13 mouse cellular contexts compared by ENCODE assay signal in the genomic region with DNA sequence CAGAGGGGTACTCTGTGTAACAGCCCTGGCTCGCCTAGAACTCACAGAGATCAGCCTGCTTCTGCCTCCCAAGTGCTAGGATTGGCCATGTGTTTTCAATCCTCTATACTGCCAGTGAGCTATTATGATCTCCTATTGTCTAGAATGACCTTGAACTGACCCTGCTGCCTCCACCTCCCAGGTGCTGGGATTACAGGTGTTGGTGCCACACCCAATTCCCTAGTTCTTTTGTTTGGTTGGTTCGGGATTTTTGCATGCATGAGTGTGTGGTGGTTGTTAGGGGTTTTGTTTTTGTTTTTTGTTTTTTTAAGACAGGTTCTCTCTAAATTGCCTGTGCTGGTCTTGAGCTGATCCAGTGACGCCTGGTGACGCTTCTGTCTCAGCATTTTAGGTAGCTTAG. TPM values are rescaled to one million over a fixed set of nuclear protein-coding genes. Genes with fewer than 3 reads are reported as not detected.
DNase-seq lines count a peak whose midpoint lies in the region; ATAC-seq lines count a peak whose summit lies in the region.
"Had no signal": no experiment of that assay in that cellular context is flagged by ENCODE, and none has a peak within 500 bp of the region (broad histone marks: within the 10 kb centered on the region; RNA-seq: fewer than 3 reads in every experiment).

No protein-coding gene starts in this region.

- no peak overlapping the region for H3K9ac ChIP-seq in heart, embryonic 11.5 days (ENCODE audit: low read depth, low read length)
- no peak overlapping the region for H3K9ac ChIP-seq in midbrain, embryonic 11.5 days (ENCODE audit: low read length)
- no peak overlapping the region for H3K9ac ChIP-seq in limb, embryonic 13.5 days
- H3K9ac ChIP-seq in stomach, embryonic 15.5 days = no peak overlapping the region

- H3K9me3 ChIP-seq in heart, embryonic 11.5 days (replicated peaks; ENCODE audit: control insufficient read depth, low read length) = no peaks in the 10 kb centered on the region
- no peaks in the 10 kb centered on the region for H3K9me3 ChIP-seq in midbrain, embryonic 10.5 days (replicated peaks)
- H3K9me3 ChIP-seq in midbrain, embryonic 11.5 days (ENCODE audit: control insufficient read depth, low read length) = no peaks in the 10 kb centered on the region
- no peaks in the 10 kb centered on the region for H3K9me3 ChIP-seq in limb, embryonic 13.5 days
- H3K9me3 ChIP-seq in stomach, embryonic 15.5 days = no peaks in the 10 kb centered on the region

- peak overlapping the region; percentile 61; the same call in 1 of the 2 replicates for H3K4me2 ChIP-seq in heart, embryonic 11.5 days
- H3K4me2 ChIP-seq in midbrain, embryonic 11.5 days = no peak overlapping the region; the same call in 1 of the 2 replicates
- peak overlapping the region; percentile 74 for H3K4me2 ChIP-seq in limb, embryonic 13.5 days (replicated peaks)
- peak overlapping the region; percentile 58; the same call in 1 of the 2 replicates for H3K4me2 ChIP-seq in stomach, embryonic 15.5 days

- ATAC-seq in heart, embryonic 11.5 days (replicated peaks; ENCODE audit: insufficient number of reproducible peaks, low FRiP score, low TSS enrichment) = no peak
- ATAC-seq in midbrain, embryonic 11.5 days (ENCODE audit: low FRiP score) = no peak
- ATAC-seq in limb, embryonic 13.5 days (ENCODE audit: low FRiP score, low read depth) = no peak
- no peak for ATAC-seq in stomach, embryonic 15.5 days (ENCODE audit: insufficient read depth, low FRiP score, low read depth)
- no peak for ATAC-seq in inflammation-experienced regulatory T-cells, adult 6 months
- ATAC-seq: CD4-positive, CD25-positive, alpha-beta regulatory T cell, adult 4 months had no signal

- H3K36me3 ChIP-seq in heart, embryonic 11.5 days (ENCODE audit: control insufficient read depth, insufficient read depth, low read length) = peaks cover 9% of the 10 kb centered on the region; the same call in 1 of the 2 replicates
- H3K36me3 ChIP-seq in midbrain, embryonic 10.5 days = peaks cover 65% of the 10 kb centered on the region
- H3K36me3 ChIP-seq in midbrain, embryonic 11.5 days (ENCODE audit: control insufficient read depth, insufficient read depth, low read length) = peaks cover 19% of the 10 kb centered on the region
- peaks cover 61% of the 10 kb centered on the region for H3K36me3 ChIP-seq in limb, embryonic 13.5 days
- peaks cover 22% of the 10 kb centered on the region for H3K36me3 ChIP-seq in stomach, embryonic 15.5 days

- H3K4me1 ChIP-seq in heart, embryonic 11.5 days (ENCODE audit: control insufficient read depth, insufficient read depth, low read length) = no peaks in the 10 kb centered on the region
- peaks cover 21% of the 10 kb centered on the region for H3K4me1 ChIP-seq in midbrain, embryonic 10.5 days
- peaks cover 9% of the 10 kb centered on the region; the same call in 1 of the 2 replicates for H3K4me1 ChIP-seq in midbrain, embryonic 11.5 days (ENCODE audit: control insufficient read depth, insufficient read depth, low read length)
- peaks cover 10% of the 10 kb centered on the region for H3K4me1 ChIP-seq in limb, embryonic 13.5 days
- peaks cover 4% of the 10 kb centered on the region; the same call in 1 of the 2 replicates for H3K4me1 ChIP-seq in stomach, embryonic 15.5 days

- H3K27me3 ChIP-seq in heart, embryonic 11.5 days (ENCODE audit: control insufficient read depth, insufficient read depth, low read length) = no peaks in the 10 kb centered on the region
- H3K27me3 ChIP-seq in midbrain, embryonic 10.5 days (ENCODE audit: low read depth, poor library complexity, severe bottlenecking) = no peaks in the 10 kb centered on the region
- no peaks in the 10 kb centered on the region for H3K27me3 ChIP-seq in midbrain, embryonic 11.5 days (ENCODE audit: control insufficient read depth, insufficient read depth, low read length)
- no peaks in the 10 kb centered on the region for H3K27me3 ChIP-seq in limb, embryonic 13.5 days
- H3K27me3 ChIP-seq in stomach, embryonic 15.5 days (replicated peaks) = no peaks in the 10 kb centered on the region

- H3K4me3 ChIP-seq in heart, embryonic 11.5 days (ENCODE audit: low read depth, low read length) = no peak overlapping the region
- peak overlapping the region; percentile 71; the same call in 1 of the 2 replicates for H3K4me3 ChIP-seq in midbrain, embryonic 10.5 days
- no peak overlapping the region for H3K4me3 ChIP-seq in midbrain, embryonic 11.5 days (ENCODE audit: low read depth, low read length)
- peak overlapping the region; percentile 71; the same call in 1 of the 2 replicates for H3K4me3 ChIP-seq in limb, embryonic 13.5 days
- no peak overlapping the region; the same call in 1 of the 2 replicates for H3K4me3 ChIP-seq in stomach, embryonic 15.5 days (replicated peaks)

- WGBS in heart, embryonic 11.5 days (ENCODE audit: insufficient replicate concordance) = 92% methylated on average over 4 of the region's 4 CpGs
- 90% methylated on average over 4 of the region's 4 CpGs for WGBS in midbrain, embryonic 10.5 days
- WGBS in midbrain, embryonic 11.5 days = 88% methylated on average over 4 of the region's 4 CpGs
- whole genome bisulfite sequencing in limb, embryonic 13.5 days = 92% methylated on average over 4 of the region's 4 CpGs
- 90% methylated on average over 4 of the region's 4 CpGs for WGBS in stomach, embryonic 15.5 days

- DNase-seq in heart, adult 8-10 months (ENCODE audit: low spot score) = no peak
- no peak for DNase-seq in midbrain, embryonic 10.5 days (ENCODE audit: low spot score)
- DNase-seq in midbrain, embryonic 11.5 days (ENCODE audit: low spot score, missing footprints) = no peak
- DNase-seq in layer of hippocampus, postnatal 25 days (ENCODE audit: extremely low spot score in 1 of 2, low spot score in 1 of 2) = no peak

- no peak overlapping the region for H3K27ac ChIP-seq in heart, embryonic 11.5 days (ENCODE audit: low read depth, low read length)
- no peak overlapping the region for H3K27ac ChIP-seq in midbrain, embryonic 10.5 days (replicated peaks)
- H3K27ac ChIP-seq in midbrain, embryonic 11.5 days (ENCODE audit: low read depth, low read length) = no peak overlapping the region
- H3K27ac ChIP-seq in limb, embryonic 13.5 days = no peak overlapping the region
- no peak overlapping the region for H3K27ac ChIP-seq in stomach, embryonic 15.5 days

RNA-seq across cellular contexts. Expression of a gene that starts 1.5 kb away (rescaled TPM):
- 11.4 and 11.7 TPM in 2 replicates for polyA plus RNA-seq in heart, embryonic 11.5 days (2014; fragmentation: Nextera tagmentation; extraction: Ambion mirVana)
- 1 to 10 TPM; 4.6 to 6.1 (median 5.1) TPM for total RNA-seq in heart, adult 8-10 months (2022)
- polyA plus RNA-seq in midbrain, embryonic 10.5 days (2016; fragmentation: Nextera tagmentation; extraction: Ambion mirVana) = 24.7 and 25.3 TPM in 2 replicates
- polyA plus RNA-seq in midbrain, embryonic 11.5 days (2014; fragmentation: Nextera tagmentation; extraction: Ambion mirVana) = 22.0 and 23.2 TPM in 2 replicates
- polyA plus RNA-seq in limb, embryonic 13.5 days (2015; fragmentation: Nextera tagmentation; extraction: Ambion mirVana) = 17.8 and 18.2 TPM in 2 replicates
- 13.1 and 13.5 TPM in 2 replicates for polyA plus RNA-seq in stomach, embryonic 15.5 days (2015; fragmentation: Nextera tagmentation; extraction: Ambion mirVana)
- 10 to 100 TPM; 17.5 to 25.7 (median 22.5) TPM for polyA plus RNA-seq in inflammation-experienced regulatory T-cells, adult 6 months (2017; shearing (Covaris generic))
- total RNA-seq in layer of hippocampus, postnatal 25 days (2021) = 10 to 100 TPM; 22.7 to 22.9 TPM

RNA-seq across cellular contexts. Expression of a gene that starts 4.4 kb away (rescaled TPM):
- polyA plus RNA-seq in heart, embryonic 11.5 days (2014; fragmentation: Nextera tagmentation; extraction: Ambion mirVana) = 0.30 TPM in 1 of 2 replicates, not detected in the other
- total RNA-seq in heart, adult 8-10 months (2022) = 1 to 10 TPM in 1 of 4 experiments, under 1 TPM in 2, not detected in 1; 0.66 to 1.2 (median 0.80) TPM
- polyA plus RNA-seq in midbrain, embryonic 10.5 days (2016; fragmentation: Nextera tagmentation; extraction: Ambion mirVana) = 0.17 TPM in 1 of 2 replicates, not detected in the other
- not detected in 2 replicates for polyA plus RNA-seq in midbrain, embryonic 11.5 days (2014; fragmentation: Nextera tagmentation; extraction: Ambion mirVana)
- not detected in 2 replicates for polyA plus RNA-seq in limb, embryonic 13.5 days (2015; fragmentation: Nextera tagmentation; extraction: Ambion mirVana)
- not detected in 2 replicates for polyA plus RNA-seq in stomach, embryonic 15.5 days (2015; fragmentation: Nextera tagmentation; extraction: Ambion mirVana)
- not detected for polyA plus RNA-seq in inflammation-experienced regulatory T-cells, adult 6 months (2017; shearing (Covaris generic))
- not detected for total RNA-seq in layer of hippocampus, postnatal 25 days (2021)
- total RNA-seq: adrenal gland, postnatal 14 days; common myeloid progenitor, adult 5-6 weeks had no signal
- polyA plus RNA-seq: CD4-positive, CD25-positive, alpha-beta regulatory T cell, adult 4 months; lung, embryonic 16.5 days; stomach, embryonic 16.5 days had no signal

RNA-seq across cellular contexts. Expression of a gene that starts 8.7 kb away (rescaled TPM):
- 143 and 149 TPM in 2 replicates for polyA plus RNA-seq in heart, embryonic 11.5 days (2014; fragmentation: Nextera tagmentation; extraction: Ambion mirVana)
- 100 to 1,000 TPM in 3 of 4 experiments, 10 to 100 TPM in 1; 94.7 to 106 (median 103) TPM for total RNA-seq in heart, adult 8-10 months (2022)
- 85.7 and 98.2 TPM in 2 replicates for polyA plus RNA-seq in midbrain, embryonic 10.5 days (2016; fragmentation: Nextera tagmentation; extraction: Ambion mirVana)
- polyA plus RNA-seq in midbrain, embryonic 11.5 days (2014; fragmentation: Nextera tagmentation; extraction: Ambion mirVana) = 84.8 and 89.7 TPM in 2 replicates
- 131 and 135 TPM in 2 replicates for polyA plus RNA-seq in limb, embryonic 13.5 days (2015; fragmentation: Nextera tagmentation; extraction: Ambion mirVana)
- 132 and 159 TPM in 2 replicates for polyA plus RNA-seq in stomach, embryonic 15.5 days (2015; fragmentation: Nextera tagmentation; extraction: Ambion mirVana)
- polyA plus RNA-seq in inflammation-experienced regulatory T-cells, adult 6 months (2017; shearing (Covaris generic)) = 100 to 1,000 TPM; 206 to 247 (median 207) TPM
- 100 to 1,000 TPM in 1 of 2 experiments, 10 to 100 TPM in 1; 93.3 to 106 TPM for total RNA-seq in layer of hippocampus, postnatal 25 days (2021)

RNA-seq across cellular contexts. Expression of a gene that starts 9.3 kb away (rescaled TPM):
- 41.9 and 43.2 TPM in 2 replicates for polyA plus RNA-seq in heart, embryonic 11.5 days (2014; fragmentation: Nextera tagmentation; extraction: Ambion mirVana)
- total RNA-seq in heart, adult 8-10 months (2022) = 10 to 100 TPM; 53.8 to 59.3 (median 58.1) TPM
- polyA plus RNA-seq in midbrain, embryonic 10.5 days (2016; fragmentation: Nextera tagmentation; extraction: Ambion mirVana) = 3.8 and 5.4 TPM in 2 replicates
- 3.8 and 4.5 TPM in 2 replicates for polyA plus RNA-seq in midbrain, embryonic 11.5 days (2014; fragmentation: Nextera tagmentation; extraction: Ambion mirVana)
- 6.7 and 7.1 TPM in 2 replicates for polyA plus RNA-seq in limb, embryonic 13.5 days (2015; fragmentation: Nextera tagmentation; extraction: Ambion mirVana)
- polyA plus RNA-seq in stomach, embryonic 15.5 days (2015; fragmentation: Nextera tagmentation; extraction: Ambion mirVana) = 6.2 and 6.9 TPM in 2 replicates
- 1 to 10 TPM; 1.0 to 2.7 (median 1.1) TPM for polyA plus RNA-seq in inflammation-experienced regulatory T-cells, adult 6 months (2017; shearing (Covaris generic))
- 1 to 10 TPM; 3.4 to 4.6 TPM for total RNA-seq in layer of hippocampus, postnatal 25 days (2021)

RNA-seq across cellular contexts. Expression of a gene that starts 19.1 kb away (rescaled TPM):
- polyA plus RNA-seq in heart, embryonic 11.5 days (2014; fragmentation: Nextera tagmentation; extraction: Ambion mirVana) = 7.2 and 7.4 TPM in 2 replicates
- 1 to 10 TPM; 2.2 to 2.7 (median 2.5) TPM for total RNA-seq in heart, adult 8-10 months (2022)
- polyA plus RNA-seq in midbrain, embryonic 10.5 days (2016; fragmentation: Nextera tagmentation; extraction: Ambion mirVana) = 9.7 and 11.6 TPM in 2 replicates
- polyA plus RNA-seq in midbrain, embryonic 11.5 days (2014; fragmentation: Nextera tagmentation; extraction: Ambion mirVana) = 11.4 and 12.6 TPM in 2 replicates
- 6.8 and 7.2 TPM in 2 replicates for polyA plus RNA-seq in limb, embryonic 13.5 days (2015; fragmentation: Nextera tagmentation; extraction: Ambion mirVana)
- polyA plus RNA-seq in stomach, embryonic 15.5 days (2015; fragmentation: Nextera tagmentation; extraction: Ambion mirVana) = 7.9 and 8.5 TPM in 2 replicates
- polyA plus RNA-seq in inflammation-experienced regulatory T-cells, adult 6 months (2017; shearing (Covaris generic)) = 1 to 10 TPM; 3.7 to 6.1 (median 4.8) TPM
- 1 to 10 TPM; 7.8 to 9.3 TPM for total RNA-seq in layer of hippocampus, postnatal 25 days (2021)

Comparison
In these comparisons a context has a peak if more than half of its experiments do, and no peak if none do; other contexts are left out.
1. H3K4me3 ChIP-seq: peak in midbrain, embryonic 10.5 days (single experiment) and limb, embryonic 13.5 days (single experiment); none in heart, embryonic 11.5 days (single experiment), midbrain, embryonic 11.5 days (single experiment) and stomach, embryonic 15.5 days (single experiment).